Mouse (Mus musculus): Measurements from ENCODE around the gene Gm6588.

The Gm6588 gene

GRCm38 (mm10) chr5:112470144-112470543 is 20.9 kb downstream of the Gm6588 start:
- DNase-seq (ENCODE audit: low spot score in 2 of 2) = peak; percentile 5 to 46

DNA sequence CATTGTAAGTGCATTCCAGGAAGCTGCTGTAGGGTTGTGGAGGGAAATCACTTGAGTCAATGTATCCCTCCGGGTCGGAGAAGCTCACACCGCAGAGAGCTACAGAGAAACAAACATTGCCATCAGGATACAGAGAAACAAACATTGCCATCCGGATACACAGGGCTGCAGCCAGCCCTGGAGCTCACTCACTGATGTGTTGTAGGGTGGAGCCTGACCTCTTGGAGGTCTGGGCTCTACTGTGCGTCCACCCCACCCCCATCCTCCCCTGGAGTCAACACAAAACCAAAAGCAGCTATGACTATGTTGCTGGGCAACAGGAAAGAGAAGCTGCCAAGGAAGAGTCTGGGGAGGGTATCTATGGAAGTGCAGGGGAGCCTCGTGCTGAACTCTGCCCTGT is 24.2 kb downstream of the Gm6588 start:
- no peak for DNase-seq (ENCODE audit: low spot score in 2 of 2)

DNA sequence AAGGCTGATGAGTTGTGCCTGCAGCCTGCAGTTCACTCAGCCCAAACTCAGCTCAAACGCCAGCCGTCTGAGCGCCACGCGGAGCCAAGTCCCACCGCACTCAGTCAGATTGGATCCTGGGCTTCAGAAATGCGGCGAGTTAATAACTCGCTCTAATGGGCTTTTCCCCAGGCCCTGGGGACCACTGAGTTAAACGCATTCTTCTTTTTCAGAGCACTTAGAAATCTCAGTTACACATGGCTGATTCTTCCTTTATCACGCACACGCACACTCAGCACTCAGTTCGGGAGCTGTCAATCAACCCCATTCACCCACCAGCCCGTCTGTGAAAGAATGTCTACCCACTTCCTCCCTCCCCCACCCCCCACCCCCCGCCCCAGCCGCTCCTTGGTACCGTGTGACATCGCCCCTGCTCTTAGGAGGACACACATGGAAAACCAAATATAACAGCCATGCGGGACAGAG is 32.8 kb downstream of the Gm6588 start:
- DNase-seq (ENCODE audit: low spot score in 2 of 2) = no peak

DNA sequence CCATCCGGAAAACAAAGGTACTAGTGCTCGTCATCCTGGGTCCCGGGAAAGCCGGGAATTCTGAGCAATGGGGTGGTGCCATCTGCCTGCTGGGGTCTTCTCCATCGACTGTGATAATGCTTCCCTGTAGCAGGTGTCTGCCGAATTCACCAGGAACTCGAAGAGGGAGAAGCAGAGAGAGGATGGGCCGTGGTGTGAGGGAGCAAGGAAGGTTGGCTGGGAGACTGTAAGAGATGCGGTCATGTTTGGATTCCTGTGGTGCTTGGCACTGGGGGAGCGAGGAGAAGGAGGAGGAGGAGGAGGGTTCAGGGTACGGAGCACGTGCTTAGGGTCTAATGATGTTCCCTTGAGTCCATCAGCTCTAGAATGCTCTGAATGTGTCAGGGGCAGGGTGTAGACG is 33.3 kb downstream of the Gm6588 start:
- DNase-seq (ENCODE audit: low spot score in 2 of 2) = no peak

- DNase-seq (ENCODE audit: low spot score in 2 of 2) = no peak
Measured at GRCm38 (mm10) chr5:112483030-112483429, 33.8 kb downstream of the Gm6588 start.

- no peak for DNase-seq (ENCODE audit: low spot score in 2 of 2)
Measured at GRCm38 (mm10) chr5:112484924-112485715, 35.9 kb downstream of the Gm6588 start.

- DNase-seq (ENCODE audit: low spot score in 2 of 2) = no peak
Measured at GRCm38 (mm10) chr5:112486415-112486814, 37.2 kb downstream of the Gm6588 start.

- no peak for DNase-seq (ENCODE audit: low spot score in 2 of 2)
Measured at GRCm38 (mm10) chr5:112487504-112487903, 38.3 kb downstream of the Gm6588 start.

GRCm38 (mm10) chr5:112488101-112488776 is 39.0 kb downstream of the Gm6588 start:
- no peak for DNase-seq (ENCODE audit: low spot score in 2 of 2)

DNA sequence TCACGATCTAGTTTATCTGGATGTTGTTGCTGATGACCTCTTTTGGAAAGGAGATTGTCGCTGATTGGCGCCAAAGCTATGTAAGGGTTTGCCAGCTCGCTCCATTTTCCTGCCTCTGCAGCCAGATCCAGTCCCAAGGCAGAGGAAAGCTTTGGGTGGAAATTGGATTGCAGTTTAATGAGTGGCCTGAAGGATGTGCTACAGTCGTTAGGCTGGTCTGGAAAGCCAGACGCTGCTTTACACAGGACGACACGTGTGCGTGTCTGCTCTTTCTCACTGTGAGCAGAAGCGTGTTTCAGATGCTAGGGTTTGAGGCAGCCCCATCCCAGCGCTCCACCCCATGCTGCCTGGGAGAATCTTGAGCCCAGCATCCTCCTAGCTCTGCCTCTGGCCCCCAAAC is 42.3 kb downstream of the Gm6588 start:
- no peak for DNase-seq (ENCODE audit: low spot score in 2 of 2)

DNA sequence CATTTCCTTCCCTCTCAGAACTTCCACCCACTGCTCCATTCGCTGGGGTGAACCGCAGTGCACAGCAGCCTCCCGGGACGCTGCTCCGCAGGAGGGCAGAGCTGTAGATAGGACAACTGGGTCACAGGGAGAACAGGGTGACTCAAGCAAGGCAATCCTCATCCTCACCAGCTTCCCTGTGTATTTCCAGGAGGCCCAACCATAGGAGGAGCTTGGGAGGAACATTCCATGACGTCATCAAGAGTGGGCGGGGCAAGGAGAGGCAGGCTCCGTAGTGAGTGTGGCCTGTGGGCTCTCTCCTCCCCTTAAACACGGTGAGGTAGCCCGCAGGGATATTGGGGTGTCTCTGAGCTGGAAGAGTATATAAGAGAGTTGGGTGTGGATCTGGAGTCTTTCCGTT is 44.3 kb downstream of the Gm6588 start:
- DNase-seq (ENCODE audit: low spot score in 2 of 2) = no peak

- DNase-seq (ENCODE audit: low spot score in 2 of 2) = no peak
Measured at GRCm38 (mm10) chr5:112496753-112497369, 47.6 kb downstream of the Gm6588 start.

DNA sequence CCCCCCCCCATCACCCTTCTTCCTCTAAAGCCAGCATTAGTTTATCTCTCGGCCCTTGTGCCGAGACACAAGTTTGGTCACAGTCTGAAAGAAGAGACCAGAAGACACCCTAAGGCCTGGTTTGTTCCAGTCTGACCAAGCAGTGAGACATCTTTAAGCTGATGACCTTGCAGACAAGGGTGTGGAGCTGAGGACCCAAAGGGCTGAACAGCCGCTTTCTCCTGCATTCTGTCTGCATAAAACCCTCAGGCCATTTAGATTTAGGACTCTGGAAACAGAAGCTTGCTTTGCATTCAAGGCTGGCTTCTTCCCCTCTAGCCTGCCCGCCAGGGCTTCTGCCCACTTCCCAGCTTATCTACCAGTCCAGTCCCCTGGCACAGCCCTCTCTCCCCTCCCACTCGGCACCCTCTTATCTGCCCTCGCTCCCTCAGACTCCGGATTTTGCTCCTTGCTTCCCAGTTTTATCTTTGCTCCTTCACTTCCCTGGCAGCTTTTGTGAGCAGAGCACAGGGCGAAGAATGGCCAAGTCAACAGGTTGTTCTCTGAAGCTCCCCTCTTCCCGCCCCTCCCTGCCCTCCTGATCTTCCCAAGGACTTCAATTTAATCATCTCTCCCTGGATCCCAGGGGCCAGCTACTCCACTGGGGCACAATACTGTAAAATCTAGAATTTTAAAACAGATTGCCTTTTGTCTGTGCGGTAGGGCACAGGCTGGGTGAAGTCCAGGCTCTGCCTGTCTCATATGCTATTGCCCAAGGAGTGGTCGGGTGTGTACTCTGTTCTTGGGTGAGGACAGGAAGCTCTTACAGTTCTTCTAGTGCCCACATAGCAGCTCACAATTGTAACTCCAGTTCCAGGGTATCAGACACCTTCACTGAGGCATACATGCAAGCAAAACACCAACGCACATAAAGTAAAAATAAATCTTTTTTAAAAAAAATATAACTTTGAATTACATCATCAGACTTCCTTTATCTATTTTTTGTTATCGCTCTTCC is 50.0 kb downstream of the Gm6588 start:
- no peak for DNase-seq (ENCODE audit: low spot score in 2 of 2)

DNA sequence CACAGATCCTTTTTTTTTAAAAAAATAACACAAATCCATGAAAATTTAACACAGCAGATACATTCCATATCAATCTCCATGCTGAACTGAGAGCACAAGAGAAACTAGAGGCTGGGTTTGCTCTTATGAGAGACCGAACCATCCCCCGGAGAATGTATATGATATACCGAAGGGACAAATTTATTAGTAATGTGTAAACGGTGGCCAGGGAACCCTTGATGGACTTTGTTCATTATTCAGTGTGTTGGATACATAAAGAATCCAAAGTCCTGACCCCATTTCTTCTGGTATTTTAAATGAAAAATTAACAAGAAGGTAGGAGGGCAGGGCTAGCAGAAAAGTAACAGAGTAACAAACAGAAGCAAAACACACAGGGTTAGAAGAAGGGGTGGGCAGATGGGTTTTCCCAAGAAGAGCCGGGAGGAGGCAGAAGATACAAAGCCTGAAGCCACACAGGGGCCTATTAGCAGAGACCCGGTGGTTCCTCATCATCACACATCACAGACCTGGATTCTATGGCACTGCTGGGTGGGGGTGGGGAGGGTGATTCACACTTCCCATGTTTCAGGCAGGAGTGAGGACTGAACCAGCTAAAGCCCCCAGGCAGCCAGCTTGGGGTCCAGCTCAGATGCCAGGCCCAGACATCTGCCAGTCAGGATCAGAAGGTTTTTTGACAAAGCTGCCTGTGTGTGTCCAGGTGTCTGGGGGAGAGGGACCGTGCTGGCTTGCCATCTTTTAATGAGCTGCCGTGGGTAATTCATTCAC is 50.9 kb downstream of the Gm6588 start:
- no peak for DNase-seq (ENCODE audit: low spot score in 2 of 2)

Data from urinary bladder, postnatal 36 days (tissue).